Mouse (Mus musculus): ENCODE measurements around the gene Fam71e2. TPM values are rescaled to one million over a fixed set of nuclear protein-coding genes. Genes with fewer than 3 reads are reported as not detected.
"Not testable (repeated sequence)": the region's sequence is repeated elsewhere in the genome, so short reads cannot be mapped to it uniquely, and the experiment has no call there.

Fam71e2 gene
- polyA plus RNA-seq, 1 experiment from 2014 or later, result not detected

DNA sequence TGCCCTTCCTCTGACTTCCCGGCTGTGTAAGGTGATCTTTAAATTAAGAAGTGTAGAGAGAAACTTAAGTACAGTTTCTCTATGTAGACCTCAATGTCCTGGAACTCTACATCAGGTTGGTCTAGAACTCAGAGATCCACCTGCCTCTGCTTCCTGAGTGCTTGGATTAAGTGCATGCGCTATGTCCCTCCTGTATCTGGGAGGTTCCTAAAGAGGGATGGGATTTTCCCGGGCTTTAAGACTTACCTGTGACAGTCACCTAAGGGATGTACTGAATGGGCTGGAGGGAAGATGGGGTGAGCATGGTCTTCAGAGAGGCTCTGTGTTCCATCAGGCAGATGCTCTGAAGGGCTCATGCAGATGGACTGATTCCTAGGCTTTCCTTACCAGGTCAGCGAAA is 22.6 kb upstream of the Fam71e2 start:
- H3K9me3 ChIP-seq (replicated peaks), result no peaks in the 10 kb centered on the region
- H3K4me3 ChIP-seq (replicated peaks), result peak overlapping the region; percentile 87
- peaks cover 10% of the 10 kb centered on the region; the same call in 1 of the 2 replicates for H3K27me3 ChIP-seq
- peak overlapping the region; percentile 97; the same call in 1 of the 2 replicates for H3K27ac ChIP-seq (replicated peaks)
- WGBS, result 35% methylated on average over 4 of the region's 4 CpGs
- H3K4me1 ChIP-seq, result peaks cover 22% of the 10 kb centered on the region
- H3K9ac ChIP-seq, result peak overlapping the region; percentile 93
- no peak for ATAC-seq (ENCODE audit: insufficient number of reproducible peaks, low FRiP score, low TSS enrichment, low read depth)
- H3K4me2 ChIP-seq (replicated peaks), result peak overlapping the region; percentile 65
- peaks cover 40% of the 10 kb centered on the region for H3K36me3 ChIP-seq

DNA sequence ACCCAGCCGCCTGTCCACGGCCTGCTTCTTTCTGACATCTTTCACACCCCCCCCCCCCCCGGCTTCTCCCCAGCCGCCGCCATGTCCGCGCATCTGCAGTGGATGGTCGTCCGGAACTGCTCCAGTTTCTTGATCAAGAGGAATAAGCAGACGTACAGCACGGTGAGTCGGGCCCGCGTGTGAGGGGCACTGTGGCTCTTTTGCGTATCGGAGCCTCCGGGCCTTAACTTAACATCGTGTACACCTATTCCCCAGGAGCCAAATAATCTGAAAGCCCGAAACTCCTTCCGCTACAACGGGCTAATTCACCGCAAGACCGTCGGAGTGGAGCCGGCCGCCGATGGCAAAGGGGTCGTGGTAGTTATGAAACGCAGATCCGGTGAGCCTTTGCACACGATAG is 22.1 kb upstream of the Fam71e2 start:
- Histone ChIP-seq H3K27me3 (peaks cover 10% of the 10 kb centered on the region), H3K4me3 (replicated peaks) (peak overlapping the region; percentile 87), H3K27ac (replicated peaks) (peak overlapping the region; percentile 97), H3K4me1 (peaks cover 27% of the 10 kb centered on the region), H3K9ac (peak overlapping the region; percentile 93), H3K4me2 (replicated peaks) (peak overlapping the region; percentile 65), H3K36me3 (peaks cover 40% of the 10 kb centered on the region)
- not testable (repeated sequence) for ATAC-seq (ENCODE audit: insufficient number of reproducible peaks, low FRiP score, low TSS enrichment, low read depth); H3K9me3 ChIP-seq (replicated peaks)
- WGBS, result under 1% methylated on average over 29 of the region's 31 CpGs

DNA sequence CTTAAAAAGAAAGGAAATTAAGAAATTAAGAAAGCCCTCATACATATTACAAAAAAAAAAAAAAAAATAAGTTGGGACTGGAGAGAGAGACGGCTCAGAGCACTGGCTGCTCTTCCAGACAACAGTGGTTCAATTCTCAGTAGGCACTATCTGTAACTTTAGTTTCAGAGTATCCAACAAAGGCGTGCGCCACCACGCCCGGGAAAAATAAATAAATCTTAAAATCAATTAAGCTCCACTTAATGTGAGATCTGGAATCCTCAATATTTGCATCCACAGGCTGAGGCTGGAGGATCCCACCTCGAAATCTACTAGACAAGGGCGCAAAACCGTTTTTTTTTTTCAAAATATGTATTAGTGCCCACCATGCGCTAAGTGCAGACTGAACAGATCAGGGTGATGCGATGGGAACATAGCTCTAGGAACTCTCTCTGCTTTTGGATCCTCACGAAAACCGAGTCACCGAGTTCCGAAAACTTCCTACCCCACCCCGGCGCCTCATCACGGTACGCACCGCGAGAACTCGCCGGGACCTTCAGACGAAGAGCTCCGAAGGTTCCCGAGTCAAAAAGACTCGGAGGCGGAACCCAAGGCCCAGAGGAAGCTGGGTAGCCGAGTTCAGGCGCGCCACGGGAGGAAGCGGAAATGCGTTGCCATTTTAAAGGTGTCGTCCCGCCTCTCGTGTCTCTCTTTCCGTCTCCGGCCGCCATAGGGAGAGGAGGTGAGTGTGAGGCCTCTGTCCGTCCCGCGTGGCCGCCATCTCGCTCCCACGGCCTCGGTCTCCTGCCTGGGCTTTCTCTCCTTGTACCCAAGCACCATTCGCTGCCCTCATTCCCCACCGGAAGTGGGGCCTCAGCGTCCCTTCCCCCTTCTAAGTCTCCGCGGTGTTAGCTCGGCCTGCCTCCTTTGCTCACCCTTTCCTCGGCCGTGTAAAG is 21.4 kb upstream of the Fam71e2 start, which contains the start of gene Rpl28:
Gene Rpl28 (plus strand): TSS at position 597 of the 935 bp plus-strand sequence.
- Histone ChIP-seq H3K4me1 (peaks cover 28% of the 10 kb centered on the region), H3K4me3 (replicated peaks) (peak within 1 kb of the TSS; percentile 87), H3K4me2 (replicated peaks) (peak within 1 kb of the TSS; percentile 65), H3K9ac (peak within 1 kb of the TSS; percentile 93), H3K27ac (replicated peaks) (peak within 1 kb of the TSS; percentile 97), H3K9me3 (replicated peaks) (no peaks in the 10 kb centered on the region), H3K36me3 (peaks cover 36% of the 10 kb centered on the region), H3K27me3 (peaks cover 10% of the 10 kb centered on the region)
- under 1% methylated on average over 53 of the region's 54 CpGs for WGBS
- ATAC-seq (ENCODE audit: insufficient number of reproducible peaks, low FRiP score, low TSS enrichment, low read depth), result peak; percentile 89

DNA sequence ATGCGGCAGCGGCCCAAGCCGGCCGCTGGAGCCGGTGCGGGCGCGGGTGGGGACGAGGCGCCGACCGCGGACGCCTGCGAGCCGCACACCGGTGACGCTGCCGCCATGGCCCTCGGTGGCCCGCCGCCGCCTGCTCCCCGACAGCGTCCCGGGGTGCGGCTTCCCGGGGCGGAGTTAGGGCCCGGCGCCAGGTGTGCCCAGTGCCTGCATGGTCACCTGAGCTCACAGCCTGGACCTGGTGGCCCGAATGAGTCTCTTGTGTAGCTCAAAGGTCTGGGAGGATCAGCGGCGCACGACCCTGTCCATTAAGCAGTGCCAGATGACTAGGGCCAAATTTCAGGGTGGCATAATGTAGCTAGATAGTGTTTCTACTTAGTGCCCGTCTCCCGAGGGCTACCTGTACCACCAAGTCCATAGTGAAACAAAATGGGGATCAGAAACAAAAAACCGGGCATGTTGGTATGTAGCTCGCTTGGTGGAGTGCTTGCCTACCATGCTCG is 18.4 kb upstream of the Fam71e2 start, which contains the start of gene Tmem238:
Gene Tmem238 (minus strand): TSS at position 221 of the 500 bp plus-strand sequence.
- 0 out of 2 replicates have a peak, but pooled peaks have one; percentile 26 for ATAC-seq (ENCODE audit: insufficient number of reproducible peaks, low FRiP score, low TSS enrichment, low read depth)
- peaks cover 10% of the 10 kb centered on the region for H3K27me3 ChIP-seq
- peak within 1 kb of the TSS; percentile 92 for H3K4me2 ChIP-seq (replicated peaks)
- no peaks in the 10 kb centered on the region for H3K9me3 ChIP-seq (replicated peaks)
- 7% methylated on average over 40 of the region's 40 CpGs for WGBS
- peak within 1 kb of the TSS; percentile 40 for H3K27ac ChIP-seq (replicated peaks)
- peak within 1 kb of the TSS; percentile 60 for H3K9ac ChIP-seq
- H3K36me3 ChIP-seq, result peaks cover 8% of the 10 kb centered on the region; the same call in 1 of the 2 replicates
- peaks cover 22% of the 10 kb centered on the region for H3K4me1 ChIP-seq
- H3K4me3 ChIP-seq (replicated peaks), result peak within 1 kb of the TSS; percentile 57

DNA sequence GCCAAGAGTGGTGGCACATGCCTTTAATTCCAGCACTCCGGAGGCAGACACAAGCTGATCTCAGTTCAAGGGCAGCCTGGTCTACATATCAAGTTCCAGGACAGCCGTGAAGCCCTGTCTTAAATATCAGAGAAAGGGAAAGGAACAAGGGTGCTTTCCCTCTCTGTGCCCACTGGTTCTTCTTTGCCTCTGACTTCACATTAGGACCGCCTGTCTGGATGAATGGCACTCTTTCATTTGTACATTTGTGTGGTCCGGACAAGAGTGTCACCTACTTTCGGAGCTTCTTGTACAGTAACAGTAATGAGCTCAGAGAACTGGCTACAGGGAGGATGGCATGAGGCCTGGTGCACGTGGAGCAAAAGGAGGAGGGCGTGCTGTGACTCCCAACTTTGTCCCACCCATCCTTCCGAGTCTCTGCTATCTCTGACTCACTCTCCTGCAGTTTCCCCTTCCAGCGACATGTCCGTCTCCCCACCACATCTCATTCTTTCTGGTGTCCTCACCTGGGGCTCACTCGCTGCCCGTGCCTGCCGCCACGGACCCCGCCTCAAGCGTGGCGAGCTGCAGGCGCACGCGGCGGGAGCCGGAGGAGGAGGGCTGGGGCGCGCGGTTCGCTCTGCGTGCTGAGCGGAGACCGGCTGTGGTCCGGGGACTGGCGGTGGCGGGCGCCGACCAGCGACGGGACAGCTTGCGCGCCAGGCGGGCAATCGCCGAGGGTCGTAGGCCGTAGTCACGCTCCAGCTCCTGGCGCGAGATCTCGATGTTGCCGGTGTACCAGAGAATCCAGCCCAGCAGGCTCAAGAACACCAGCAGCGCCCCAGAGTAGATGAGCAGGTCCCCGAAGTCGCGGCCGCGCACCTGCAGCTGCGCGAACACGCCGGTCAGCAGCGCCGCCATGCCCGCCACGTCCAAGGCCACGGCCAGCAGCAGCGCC is 17.7 kb upstream of the Fam71e2 start:
- peak overlapping the region; percentile 92 for H3K4me2 ChIP-seq (replicated peaks)
- H3K9me3 ChIP-seq (replicated peaks), result no peaks in the 10 kb centered on the region
- H3K4me1 ChIP-seq, result peaks cover 14% of the 10 kb centered on the region
- H3K9ac ChIP-seq, result peak overlapping the region; percentile 60
- peak; percentile 53 for ATAC-seq (ENCODE audit: insufficient number of reproducible peaks, low FRiP score, low TSS enrichment, low read depth)
- H3K36me3 ChIP-seq, result 0 out of 2 replicates have a peak, but pooled peaks cover under 1% of the 10 kb centered on the region
- WGBS, result 1% methylated on average over 64 of the region's 64 CpGs
- H3K4me3 ChIP-seq (replicated peaks), result peak overlapping the region; percentile 57
- peak overlapping the region; percentile 40 for H3K27ac ChIP-seq (replicated peaks)
- peaks cover 10% of the 10 kb centered on the region for H3K27me3 ChIP-seq

DNA sequence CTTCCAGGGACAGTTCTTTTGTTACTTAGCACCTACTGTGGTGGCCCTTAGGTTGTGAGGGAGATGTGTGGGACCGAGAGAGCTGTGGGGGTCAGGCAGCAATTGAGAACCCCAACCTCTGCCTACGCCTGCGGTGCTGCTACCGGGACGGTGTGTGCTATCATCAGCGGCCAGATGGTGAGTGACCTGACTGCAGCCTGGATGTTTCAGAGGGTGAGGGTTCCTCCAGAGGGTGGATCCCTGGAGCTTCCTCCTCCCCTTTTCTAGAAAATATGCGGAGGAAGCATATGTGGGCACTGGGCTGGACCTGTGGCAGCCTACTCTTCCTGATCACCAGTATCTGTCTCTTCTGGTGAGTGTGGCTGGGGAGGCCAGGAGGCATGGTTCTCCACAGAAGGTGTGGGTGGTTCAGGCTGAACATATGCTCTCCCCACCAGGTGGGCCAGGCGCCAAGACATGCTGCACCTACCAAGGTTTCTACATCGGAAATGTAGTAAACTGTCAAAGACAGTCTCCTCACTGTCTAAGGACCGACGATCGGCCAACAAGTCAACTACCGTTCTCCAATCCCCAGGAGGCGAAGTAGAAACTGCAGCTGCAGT is 12.7 kb upstream of the Fam71e2 start:
- Histone ChIP-seq H3K27me3 (peaks cover 9% of the 10 kb centered on the region), H3K27ac (replicated peaks) (no peak overlapping the region), H3K4me1 (peaks cover 7% of the 10 kb centered on the region), H3K36me3 (no peaks in the 10 kb centered on the region), H3K9ac (no peak overlapping the region), H3K4me2 (replicated peaks) (no peak overlapping the region), H3K4me3 (replicated peaks) (no peak overlapping the region), H3K9me3 (replicated peaks) (no peaks in the 10 kb centered on the region)
- no peak for ATAC-seq (ENCODE audit: insufficient number of reproducible peaks, low FRiP score, low TSS enrichment, low read depth)
- WGBS, result 75% methylated on average over 14 of the region's 14 CpGs

DNA sequence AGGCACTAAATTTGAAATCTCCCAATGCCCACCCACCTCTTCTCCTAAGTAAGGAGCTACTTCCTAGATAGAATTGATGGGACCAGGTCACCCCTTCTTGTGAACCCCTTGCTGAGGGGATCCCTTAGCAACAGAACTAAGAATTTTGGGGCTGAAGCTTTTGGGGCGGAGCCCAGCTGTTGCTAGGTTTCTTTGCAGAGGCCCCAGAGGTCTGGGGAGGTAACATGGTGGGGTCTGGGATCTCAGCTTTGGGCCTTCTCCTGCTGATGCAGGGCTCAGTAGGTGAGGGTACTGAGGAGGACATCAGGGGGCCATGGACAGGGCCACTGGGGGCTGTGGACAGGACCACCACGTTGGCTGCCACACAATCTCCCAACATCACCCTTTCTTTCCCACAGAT is 11.7 kb upstream of the Fam71e2 start, which contains the start of the genes Il11 and Tmem190:
Gene Il11 (minus strand): TSS at position 101 of the 400 bp plus-strand sequence.
Gene Tmem190 (plus strand): TSS at position 179 of the 400 bp plus-strand sequence.
- Histone ChIP-seq H3K27me3 (peaks cover 20% of the 10 kb centered on the region), H3K4me2 (replicated peaks) (no peak within 1 kb of the TSS), H3K27ac (replicated peaks) (no peak within 1 kb of the TSS), H3K4me1 (peaks cover 2% of the 10 kb centered on the region; the same call in 1 of the 2 replicates), H3K9ac (no peak within 1 kb of the TSS), H3K9me3 (replicated peaks) (no peaks in the 10 kb centered on the region), H3K36me3 (no peaks in the 10 kb centered on the region), H3K4me3 (replicated peaks) (no peak within 1 kb of the TSS)
- ATAC-seq (ENCODE audit: insufficient number of reproducible peaks, low FRiP score, low TSS enrichment, low read depth), result no peak
- WGBS, result 79% methylated on average over 2 of the region's 2 CpGs

DNA sequence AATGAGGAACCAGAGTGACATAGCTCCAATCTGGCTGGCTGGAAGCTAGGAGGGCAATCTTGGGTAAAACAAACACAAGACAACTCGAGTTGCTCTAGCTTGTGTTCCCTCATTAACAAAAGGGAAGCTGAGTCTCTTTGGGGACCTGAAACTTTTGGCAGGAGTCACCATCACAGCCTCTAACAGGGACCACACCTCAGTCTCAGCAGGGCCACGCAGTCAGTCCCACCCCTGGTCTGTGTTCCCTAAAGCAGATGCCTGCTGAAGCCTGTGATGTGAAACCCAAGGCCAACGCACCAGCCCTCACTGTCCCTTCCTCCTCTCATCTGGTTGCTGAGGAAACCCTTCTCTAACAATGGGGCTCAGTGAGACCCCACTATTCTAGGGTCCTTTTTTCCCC is 11.0 kb upstream of the Fam71e2 start:
- Histone ChIP-seq H3K9ac (no peak overlapping the region), H3K4me1 (peaks cover 8% of the 10 kb centered on the region; the same call in 1 of the 2 replicates), H3K4me2 (replicated peaks) (no peak overlapping the region), H3K9me3 (replicated peaks) (no peaks in the 10 kb centered on the region), H3K27me3 (peaks cover 26% of the 10 kb centered on the region), H3K4me3 (replicated peaks) (no peak overlapping the region), H3K36me3 (no peaks in the 10 kb centered on the region), H3K27ac (replicated peaks) (no peak overlapping the region)
- WGBS, result 53% methylated on average over 3 of the region's 3 CpGs
- no peak for ATAC-seq (ENCODE audit: insufficient number of reproducible peaks, low FRiP score, low TSS enrichment, low read depth)

DNA sequence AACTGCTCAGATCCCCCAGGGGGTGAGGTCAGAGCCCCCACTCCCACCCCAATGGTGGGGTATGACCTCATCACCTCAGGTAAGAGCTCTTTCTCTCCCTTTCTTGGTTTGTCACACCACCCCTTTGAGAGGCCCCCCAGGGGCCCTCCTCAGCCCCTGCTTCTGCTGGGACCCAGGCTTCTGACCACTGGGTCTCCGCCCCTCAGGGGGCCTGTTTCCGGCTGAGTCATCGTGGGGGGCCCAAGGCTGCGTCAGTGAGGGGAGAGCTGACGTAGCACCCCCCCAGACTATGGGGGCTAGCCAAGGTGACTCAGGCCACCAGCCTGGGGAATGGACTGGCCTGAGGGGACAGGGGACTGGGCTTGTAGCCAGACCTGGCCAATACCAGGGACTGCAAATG is 8.8 kb upstream of the Fam71e2 start:
- no peak overlapping the region for H3K4me3 ChIP-seq (replicated peaks)
- no peak overlapping the region for H3K9ac ChIP-seq
- H3K4me1 ChIP-seq, result peaks cover 15% of the 10 kb centered on the region; the same call in 1 of the 2 replicates
- no peak overlapping the region for H3K4me2 ChIP-seq (replicated peaks)
- H3K27me3 ChIP-seq, result peaks cover 47% of the 10 kb centered on the region
- WGBS, result 28% methylated on average over 5 of the region's 5 CpGs
- no peak overlapping the region for H3K27ac ChIP-seq (replicated peaks)
- no peak for ATAC-seq (ENCODE audit: insufficient number of reproducible peaks, low FRiP score, low TSS enrichment, low read depth)
- no peaks in the 10 kb centered on the region for H3K9me3 ChIP-seq (replicated peaks)
- H3K36me3 ChIP-seq, result no peaks in the 10 kb centered on the region

Measured in embryonic facial prominence, embryonic 15.5 days (tissue).